Mouse (Mus musculus) induced T-regulatory cell, adult 2 months (primary cell): ENCODE measurements at regions not wholly inside any gene's neighbourhood (a gene's known extent, or its start where the extent isn't known, plus 50 kb on each side); places are given as distances from the start of the nearest gene placed in this dataset.
"Not testable (repeated sequence)": the region's sequence is repeated elsewhere in the genome, so short reads cannot be mapped to it uniquely, and the experiment has no call there.

ENCODE experiments used
- DNase-seq: peaks from one replicate; pipeline ENCODE4 v3.0.0-alpha.2; 2012; ENCODE audit warnings: low read depth

GRCm38 (mm10) chr17:54753396-54753994, 454.7 kb upstream of the Slc5a7 start:
- no peak for DNase-seq

- no peak for DNase-seq
Measured at GRCm38 (mm10) chr17:54752917-54753316, 454.1 kb upstream of the Slc5a7 start.

GRCm38 (mm10) chr17:54735836-54736235, 437.0 kb upstream of the Slc5a7 start:
- DNase-seq, result no peak

- no peak for DNase-seq
Measured at GRCm38 (mm10) chr17:54727660-54728059, 428.8 kb upstream of the Slc5a7 start.

GRCm38 (mm10) chr17:54726693-54727092, 427.9 kb upstream of the Slc5a7 start:
- DNase-seq, result no peak

- DNase-seq, result no peak
Measured at GRCm38 (mm10) chr17:54713026-54713425, 414.2 kb upstream of the Slc5a7 start.

GRCm38 (mm10) chr17:54707811-54708210, 409.0 kb upstream of the Slc5a7 start:
- DNase-seq, result not testable (repeated sequence)

- DNase-seq, result no peak
Measured at GRCm38 (mm10) chr17:54701346-54702108, 402.7 kb upstream of the Slc5a7 start.

- DNase-seq, result no peak
Measured at GRCm38 (mm10) chr17:54694637-54695036, 395.8 kb upstream of the Slc5a7 start.

- no peak for DNase-seq
Measured at GRCm38 (mm10) chr17:54685143-54686040, 386.6 kb upstream of the Slc5a7 start.

- no peak for DNase-seq
Measured at GRCm38 (mm10) chr17:54678111-54678510, 379.3 kb upstream of the Slc5a7 start.

GRCm38 (mm10) chr17:54669499-54669898, 370.7 kb upstream of the Slc5a7 start:
- no peak for DNase-seq

- DNase-seq, result peak; percentile 0
Measured at GRCm38 (mm10) chr17:54662558-54663245, 363.9 kb upstream of the Slc5a7 start.

GRCm38 (mm10) chr17:54656553-54656952, 357.7 kb upstream of the Slc5a7 start:
- DNase-seq, result no peak
